Mouse (Mus musculus): ENCODE measurements around the gene Asb13. TPM values are rescaled to one million over a fixed set of nuclear protein-coding genes. Genes with fewer than 3 reads are reported as not detected.

Asb13 gene
- 10 to 100 TPM; 41.2 to 47.3 TPM for total RNA-seq (2023)

DNA sequence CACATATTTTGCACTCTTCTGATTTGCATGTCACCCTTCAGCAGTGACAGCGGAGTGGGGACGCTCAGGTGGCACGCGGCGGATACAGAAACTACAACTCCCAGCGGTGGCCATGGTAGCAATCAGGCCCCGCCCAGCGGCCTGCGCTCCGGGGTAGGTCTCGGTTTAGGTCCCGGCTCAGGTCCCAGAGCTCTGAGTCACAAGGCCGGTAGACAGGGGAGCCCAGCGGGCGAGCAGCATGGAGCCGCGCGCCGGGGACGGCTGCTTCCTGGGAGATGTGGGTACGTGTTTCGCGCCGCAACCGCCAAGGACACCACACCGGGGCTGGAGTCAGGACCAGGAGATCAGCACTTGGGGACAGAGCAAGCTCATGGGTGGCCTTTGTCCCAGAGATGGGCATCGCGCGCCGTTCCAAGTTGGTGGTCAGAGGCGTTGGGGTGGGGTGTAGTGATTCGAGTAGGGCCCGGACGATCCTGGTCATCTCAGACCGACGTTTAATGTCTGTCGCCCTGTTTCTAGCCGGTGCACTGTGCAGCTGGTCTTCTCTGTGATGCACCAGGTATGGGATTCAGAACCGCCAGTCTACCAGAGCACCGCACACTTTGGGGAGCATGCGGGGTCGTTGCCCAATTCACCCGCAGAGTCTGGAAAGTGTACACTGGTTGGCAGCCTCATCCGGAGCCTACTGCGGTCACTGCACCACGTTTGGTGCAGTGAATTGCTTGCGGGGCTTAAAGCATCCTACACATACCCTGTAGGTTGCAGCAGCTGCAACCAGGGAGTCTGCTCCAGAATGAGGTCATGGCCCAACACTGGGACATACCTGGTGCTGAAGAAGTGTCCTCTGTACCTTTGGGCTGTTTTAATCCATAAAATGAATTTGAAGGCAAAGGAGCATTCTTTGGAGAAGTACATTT, at the start of gene Asb13:
Gene Asb13 (plus strand): TSS at position 138 of the 917 bp plus-strand sequence.

DNA sequence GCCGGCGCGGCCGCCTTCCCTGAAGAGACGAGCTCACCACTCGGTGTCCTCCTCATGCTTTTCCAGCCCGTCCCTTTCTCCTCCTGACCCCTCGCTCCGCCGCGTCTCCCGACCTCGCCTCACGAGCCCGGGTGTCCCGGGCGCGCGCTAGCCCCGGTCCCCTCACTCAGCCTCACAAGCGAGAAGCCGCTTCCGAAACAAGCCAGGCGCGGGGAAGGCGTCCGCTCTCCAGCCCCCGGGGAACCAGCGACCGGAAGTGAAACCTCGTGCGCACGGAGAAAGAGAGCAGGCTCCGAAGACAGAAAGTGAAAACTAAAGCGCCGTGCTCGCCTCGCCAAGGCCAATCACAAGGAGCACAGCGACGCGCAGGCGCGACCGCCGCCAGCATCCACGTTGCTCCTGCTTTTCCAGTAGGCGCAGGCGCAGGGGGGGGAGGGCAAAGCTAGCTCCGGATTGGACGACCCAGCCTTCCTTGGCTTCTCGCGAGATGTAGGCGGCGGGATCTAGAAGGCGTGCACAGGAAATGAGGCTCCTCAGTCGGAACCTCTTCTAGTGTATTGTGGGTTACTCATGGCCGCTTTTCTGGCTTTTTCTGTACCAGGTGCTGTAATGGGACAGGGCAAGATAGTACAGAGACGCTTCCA, 22.9 kb upstream of the Asb13 start, which contains the start of gene Fam208b:
Gene Fam208b (minus strand): TSS at position 314 of the 644 bp plus-strand sequence.

Other genes starting within 250 kb of the Asb13 start
- gene Gdi2, start 96.0 kb upstream of the Asb13 start, total RNA-seq (2023): 100 to 1,000 TPM; 265 to 275 TPM
- 10 to 100 TPM; 90.2 to 95.3 TPM for gene Fam208b, start 22.9 kb upstream of the Asb13 start, total RNA-seq (2023)
- not detected for gene Calml3, start 170.3 kb downstream of the Asb13 start, total RNA-seq (2023)
- gene Calm4, start 203.7 kb downstream of the Asb13 start, total RNA-seq (2023): not detected
- gene Calm5, start 220.1 kb downstream of the Asb13 start, total RNA-seq (2023): not detected

Measured in T-cell, adult 66 days (primary cell).